Mouse (Mus musculus) limb, embryonic 13.5 days (tissue): ENCODE results near the gene Suclg1. TPM values are rescaled to one million over a fixed set of nuclear protein-coding genes. Genes with fewer than 3 reads are reported as not detected.

ENCODE experiments used
- ATAC-seq: fragments of 200-750 bp; cut with Nextera tagmentation; 2 replicates; pipeline ENCODE4 v1.8.0; 2017; ENCODE audit warnings: low read depth, moderate number of reproducible peaks, moderate TSS enrichment; ENCODE audit not compliant: low FRiP score
- H3K27ac ChIP-seq: fragments of 300-500 bp; sonication (generic); 2 replicates; pipeline ENCODE4 v1.5.1; 2015; ENCODE audit warnings: inconsistent platforms, mild to moderate bottlenecking, moderate library complexity
- H3K27me3 ChIP-seq: fragments of 300-500 bp; sonication (generic); 2 replicates; pipeline ENCODE4 v1.6.1; 2015; ENCODE audit warnings: mild to moderate bottlenecking, inconsistent platforms
- H3K36me3 ChIP-seq: fragments of 300-500 bp; sonication (generic); 2 replicates; pipeline ENCODE4 v1.6.1; 2015; ENCODE audit warnings: inconsistent platforms, mild to moderate bottlenecking, moderate library complexity
- H3K4me1 ChIP-seq: fragments of 300-500 bp; sonication (generic); 2 replicates; pipeline ENCODE4 v1.6.1; 2015; ENCODE audit warnings: inconsistent platforms
- H3K4me2 ChIP-seq: fragments of 300-500 bp; sonication (generic); replicated peaks from 2 replicates; pipeline ENCODE4 v1.6.1; 2015; ENCODE audit warnings: inconsistent platforms, mild to moderate bottlenecking, moderate library complexity
- H3K4me3 ChIP-seq: fragments of 300-500 bp; sonication (generic); 2 replicates; pipeline ENCODE4 v1.5.1; 2015; ENCODE audit warnings: moderate library complexity, mild to moderate bottlenecking, inconsistent platforms
- H3K9ac ChIP-seq: fragments of 300-500 bp; sonication (generic); 2 replicates; pipeline ENCODE4 v1.6.1; 2015; ENCODE audit warnings: mild to moderate bottlenecking, inconsistent platforms
- H3K9me3 ChIP-seq: fragments of 300-500 bp; sonication (generic); 2 replicates; pipeline ENCODE4 v1.6.1; 2016; ENCODE audit warnings: inconsistent platforms
- WGBS: fragments of 180-500 bp; shearing (Covaris S2); methylation state at CpG from one replicate; pipeline ENCODE4 v1.1.7; 2015; 5-methylcytosine and 5-hydroxymethylcytosine counted together
- polyA plus RNA-seq: library from polyadenylated mRNA; unstranded; fragments of >200 nt; fragmentation: Nextera tagmentation; extraction: Ambion mirVana; gene quantifications from 2 replicates; pipeline ENCODE4 v1.2.1, GENCODE M21; 2015

Gene Suclg1
- polyA plus RNA-seq, 1 experiment from 2014 or later: 149 TPM

GRCm38 (mm10) chr6:73227376-73228158 is 20.6 kb upstream of the Suclg1 start:
- Histone ChIP-seq H3K36me3 (no peaks in the 10 kb centered on the region), H3K4me3 (no peak overlapping the region), H3K4me2 (no peak overlapping the region), H3K9me3 (no peaks in the 10 kb centered on the region), H3K27me3 (no peaks in the 10 kb centered on the region), H3K27ac (no peak overlapping the region), H3K4me1 (peaks cover 12% of the 10 kb centered on the region), H3K9ac (no peak overlapping the region)
- no peak for ATAC-seq
- 47% methylated on average over 10 of the region's 10 CpGs for WGBS

GRCm38 (mm10) chr6:73228408-73228807 is 19.8 kb upstream of the Suclg1 start:
- Histone ChIP-seq H3K36me3 (no peaks in the 10 kb centered on the region), H3K4me3 (no peak overlapping the region), H3K9me3 (no peaks in the 10 kb centered on the region), H3K4me1 (peaks cover 8% of the 10 kb centered on the region), H3K27ac (peak overlapping the region; percentile 65), H3K4me2 (peak overlapping the region; percentile 15), H3K27me3 (no peaks in the 10 kb centered on the region), H3K9ac (no peak overlapping the region)
- ATAC-seq: peak; percentile 64
- 4% methylated on average over 4 of the region's 4 CpGs for WGBS

GRCm38 (mm10) chr6:73228881-73229280 is 19.3 kb upstream of the Suclg1 start:
- no peak overlapping the region for H3K4me3 ChIP-seq
- H3K4me1 ChIP-seq: peaks cover 8% of the 10 kb centered on the region
- peak overlapping the region; percentile 15; the same call in 1 of the 2 replicates for H3K4me2 ChIP-seq
- H3K36me3 ChIP-seq: no peaks in the 10 kb centered on the region
- no peaks in the 10 kb centered on the region for H3K9me3 ChIP-seq
- peak overlapping the region; percentile 65 for H3K27ac ChIP-seq
- H3K27me3 ChIP-seq: no peaks in the 10 kb centered on the region
- 46% methylated on average over 3 of the region's 3 CpGs for WGBS
- peak; percentile 6; the same call in 1 of the 2 replicates for ATAC-seq
- no peak overlapping the region for H3K9ac ChIP-seq

- H3K4me2 ChIP-seq: no peak overlapping the region
- H3K4me3 ChIP-seq: no peak overlapping the region
- no peak overlapping the region for H3K9ac ChIP-seq
- peaks cover 8% of the 10 kb centered on the region for H3K4me1 ChIP-seq
- H3K27ac ChIP-seq: no peak overlapping the region
- no peaks in the 10 kb centered on the region for H3K36me3 ChIP-seq
- WGBS: 88% methylated on average over 12 of the region's 12 CpGs
- no peaks in the 10 kb centered on the region for H3K27me3 ChIP-seq
- H3K9me3 ChIP-seq: peaks cover 3% of the 10 kb centered on the region; the same call in 1 of the 2 replicates
- ATAC-seq: no peak
Measured at GRCm38 (mm10) chr6:73232152-73232584, 16.0 kb upstream of the Suclg1 start.

- Histone ChIP-seq H3K36me3 (no peaks in the 10 kb centered on the region), H3K27me3 (no peaks in the 10 kb centered on the region), H3K9ac (no peak overlapping the region), H3K4me1 (peaks cover 8% of the 10 kb centered on the region), H3K4me3 (no peak overlapping the region), H3K27ac (no peak overlapping the region), H3K9me3 (peaks cover 7% of the 10 kb centered on the region; the same call in 1 of the 2 replicates), H3K4me2 (no peak overlapping the region)
- ATAC-seq: no peak
- 93% methylated on average over 6 of the region's 6 CpGs for WGBS
Measured at GRCm38 (mm10) chr6:73233202-73233726, 14.9 kb upstream of the Suclg1 start.

GRCm38 (mm10) chr6:73234302-73234900 is 13.8 kb upstream of the Suclg1 start:
- 80% methylated on average over 6 of the region's 6 CpGs for WGBS
- ATAC-seq: no peak
- no peaks in the 10 kb centered on the region for H3K27me3 ChIP-seq
- no peak overlapping the region for H3K27ac ChIP-seq
- H3K9ac ChIP-seq: no peak overlapping the region
- H3K4me3 ChIP-seq: no peak overlapping the region
- peaks cover 7% of the 10 kb centered on the region; the same call in 1 of the 2 replicates for H3K9me3 ChIP-seq
- H3K4me2 ChIP-seq: no peak overlapping the region
- no peaks in the 10 kb centered on the region for H3K4me1 ChIP-seq
- H3K36me3 ChIP-seq: no peaks in the 10 kb centered on the region

- ATAC-seq: no peak
- Histone ChIP-seq H3K4me2 (no peak overlapping the region), H3K9ac (no peak overlapping the region), H3K27me3 (no peaks in the 10 kb centered on the region), H3K4me3 (no peak overlapping the region), H3K27ac (no peak overlapping the region), H3K36me3 (no peaks in the 10 kb centered on the region), H3K4me1 (no peaks in the 10 kb centered on the region), H3K9me3 (peaks cover 7% of the 10 kb centered on the region; the same call in 1 of the 2 replicates)
- WGBS: 77% methylated on average over 3 of the region's 3 CpGs
Measured at GRCm38 (mm10) chr6:73235650-73236049, 12.5 kb upstream of the Suclg1 start.

- no peaks in the 10 kb centered on the region for H3K9me3 ChIP-seq
- no peak overlapping the region for H3K9ac ChIP-seq
- H3K4me3 ChIP-seq: no peak overlapping the region
- no peak overlapping the region for H3K27ac ChIP-seq
- H3K4me1 ChIP-seq: peaks cover 14% of the 10 kb centered on the region
- no peaks in the 10 kb centered on the region for H3K36me3 ChIP-seq
- no peaks in the 10 kb centered on the region for H3K27me3 ChIP-seq
- no peak for ATAC-seq
- no peak overlapping the region for H3K4me2 ChIP-seq
- 80% methylated on average over 2 of the region's 2 CpGs for WGBS
Measured at GRCm38 (mm10) chr6:73246821-73247220, 1.4 kb upstream of the Suclg1 start.

GRCm38 (mm10) chr6:73247452-73247851 is 730 bp upstream of the Suclg1 start:
- H3K9ac ChIP-seq: no peak overlapping the region
- H3K27ac ChIP-seq: no peak overlapping the region
- WGBS: 46% methylated on average over 4 of the region's 4 CpGs
- no peak for ATAC-seq
- no peaks in the 10 kb centered on the region for H3K27me3 ChIP-seq
- peaks cover 14% of the 10 kb centered on the region for H3K4me1 ChIP-seq
- peak overlapping the region; percentile 97 for H3K4me3 ChIP-seq
- peaks cover 4% of the 10 kb centered on the region for H3K36me3 ChIP-seq
- H3K4me2 ChIP-seq: peak overlapping the region; percentile 73
- no peaks in the 10 kb centered on the region for H3K9me3 ChIP-seq

GRCm38 (mm10) chr6:73249049-73249422 is 854 bp downstream of the Suclg1 start:
- Histone ChIP-seq H3K27ac (no peak overlapping the region), H3K27me3 (no peaks in the 10 kb centered on the region), H3K9me3 (no peaks in the 10 kb centered on the region), H3K4me2 (peak overlapping the region; percentile 73), H3K4me1 (peaks cover 19% of the 10 kb centered on the region), H3K36me3 (peaks cover 4% of the 10 kb centered on the region), H3K4me3 (peak overlapping the region; percentile 97), H3K9ac (peak overlapping the region; percentile 95)
- ATAC-seq: no peak
- WGBS: 5% methylated on average over 12 of the region's 12 CpGs

- H3K4me3 ChIP-seq: peak overlapping the region; percentile 97
- H3K27ac ChIP-seq: no peak overlapping the region
- H3K36me3 ChIP-seq: peaks cover 4% of the 10 kb centered on the region
- ATAC-seq: no peak
- WGBS: 81% methylated on average over 4 of the region's 4 CpGs
- peaks cover 27% of the 10 kb centered on the region for H3K4me1 ChIP-seq
- H3K9me3 ChIP-seq: no peaks in the 10 kb centered on the region
- no peak overlapping the region for H3K9ac ChIP-seq
- H3K27me3 ChIP-seq: no peaks in the 10 kb centered on the region
- peak overlapping the region; percentile 73 for H3K4me2 ChIP-seq
Measured at GRCm38 (mm10) chr6:73249851-73250250, 1.7 kb downstream of the Suclg1 start.

- no peak overlapping the region for H3K4me3 ChIP-seq
- H3K4me2 ChIP-seq: no peak overlapping the region
- H3K27me3 ChIP-seq: no peaks in the 10 kb centered on the region
- ATAC-seq: no peak
- peaks cover 29% of the 10 kb centered on the region for H3K4me1 ChIP-seq
- H3K9ac ChIP-seq: no peak overlapping the region
- peaks cover 5% of the 10 kb centered on the region for H3K36me3 ChIP-seq
- no peak overlapping the region for H3K27ac ChIP-seq
- 91% methylated on average over 11 of the region's 11 CpGs for WGBS
- no peaks in the 10 kb centered on the region for H3K9me3 ChIP-seq
Measured at GRCm38 (mm10) chr6:73251336-73251735, 3.2 kb downstream of the Suclg1 start.
